Mouse (Mus musculus) lung, postnatal 0 days (tissue): ENCODE data around the gene Pacsin2.

Experiments used
- CTCF ChIP-seq: IDR thresholded peaks from 2 replicates; pipeline ENCODE4 v1.5.1; 2016; ENCODE audit warnings: antibody characterized with exemption, mild to moderate bottlenecking
- EP300 ChIP-seq: IDR thresholded peaks from 2 replicates; pipeline ENCODE4 v1.6.1; 2016; ENCODE audit warnings: antibody characterized with exemption, mild to moderate bottlenecking, control low read depth

GRCm38 (mm10) chr15:83344157-83344556, 120.2 kb downstream of the Pacsin2 start:
- no peak for TF ChIP-seq EP300
- TF ChIP-seq CTCF: no peak
